In the genomic region with DNA sequence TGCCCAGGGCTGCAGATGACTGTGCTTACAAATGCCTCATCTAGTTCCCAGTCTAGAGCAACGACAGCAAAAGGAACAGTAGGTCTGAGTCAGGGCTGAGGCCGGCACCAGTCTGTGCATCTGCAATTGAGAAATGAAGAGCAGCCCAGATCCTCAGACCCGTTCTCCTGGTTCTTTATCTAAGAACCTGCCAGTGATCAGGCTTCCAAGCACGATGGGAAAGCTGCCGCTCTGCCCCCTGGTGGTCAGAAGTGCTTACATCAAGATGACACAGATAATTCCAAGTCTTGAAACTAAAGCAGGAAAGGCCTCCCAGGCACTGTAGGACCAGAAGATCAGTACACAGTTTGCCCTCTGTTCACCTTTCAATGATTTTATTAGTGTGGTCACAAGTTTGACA, we compare ENCODE assay signal across 8 mouse cellular contexts. TPM values are rescaled to one million over a fixed set of nuclear protein-coding genes. Genes with fewer than 3 reads are reported as not detected.
DNase-seq lines count a peak whose midpoint lies in the region; ATAC-seq lines count a peak whose summit lies in the region.

No protein-coding gene starts in this region.

- 15% methylated on average over 5 of the region's 5 CpGs for WGBS in intestine, embryonic 16.5 days
- WGBS in midbrain, embryonic 16.5 days: 19% methylated on average over 5 of the region's 5 CpGs

- H3K36me3 ChIP-seq in intestine, embryonic 16.5 days (ENCODE audit: control insufficient read depth, insufficient read depth, low read length): peaks cover 9% of the 10 kb centered on the region; the same call in 1 of the 2 replicates
- peaks cover 26% of the 10 kb centered on the region for H3K36me3 ChIP-seq in midbrain, embryonic 16.5 days (ENCODE audit: control insufficient read depth, insufficient read depth, low read length)

- H3K4me3 ChIP-seq in intestine, embryonic 16.5 days (ENCODE audit: low read length): no peak overlapping the region
- no peak overlapping the region for H3K4me3 ChIP-seq in midbrain, embryonic 16.5 days (ENCODE audit: low read depth, low read length)

- H3K27me3 ChIP-seq in intestine, embryonic 16.5 days (replicated peaks; ENCODE audit: control insufficient read depth, insufficient read depth, low read length): no peaks in the 10 kb centered on the region
- no peaks in the 10 kb centered on the region for H3K27me3 ChIP-seq in midbrain, embryonic 16.5 days (ENCODE audit: control insufficient read depth, insufficient read depth, low read depth, low read length)

- intact Hi-C loops in left cerebral cortex, postnatal 25 days (cut with DNase I): loop anchor here (1.0 to 5.0 kb wide), 2 partner anchors 93 to 386 kb away; no protein-coding TSS in a partner anchor

- no peaks in the 10 kb centered on the region for H3K4me1 ChIP-seq in intestine, embryonic 16.5 days (ENCODE audit: control insufficient read depth, insufficient read depth, low read length)
- H3K4me1 ChIP-seq in midbrain, embryonic 16.5 days (ENCODE audit: control insufficient read depth, insufficient read depth, low read length): no peaks in the 10 kb centered on the region

- no peak overlapping the region for H3K9ac ChIP-seq in intestine, embryonic 16.5 days (ENCODE audit: low read depth, low read length)
- H3K9ac ChIP-seq in midbrain, embryonic 16.5 days (ENCODE audit: low read depth, low read length): no peak overlapping the region

- no peak overlapping the region for H3K27ac ChIP-seq in intestine, embryonic 16.5 days (ENCODE audit: low read length)
- no peak overlapping the region for H3K27ac ChIP-seq in midbrain, embryonic 16.5 days (ENCODE audit: low read length)

- peak; percentile 55 to 68 for DNase-seq in lung, adult 18-20 months
- DNase-seq in lung, postnatal 25 days (ENCODE audit: low spot score): no peak
- peak; percentile 87 to 90 for DNase-seq in cerebellum, postnatal 36 days
- peak; percentile 79 for DNase-seq in gastrocnemius, adult 18-20 months (ENCODE audit: low spot score)
- DNase-seq in left cerebral cortex, postnatal 25 days (ENCODE audit: low spot score in 2 of 2): peak; percentile 87 to 91
- peak; percentile 8 to 34 for DNase-seq in spleen, postnatal 36 days (ENCODE audit: low spot score in 2 of 2)

- H3K9me3 ChIP-seq in intestine, embryonic 16.5 days (ENCODE audit: control insufficient read depth, low read length): no peaks in the 10 kb centered on the region
- no peaks in the 10 kb centered on the region for H3K9me3 ChIP-seq in midbrain, embryonic 16.5 days (replicated peaks; ENCODE audit: control insufficient read depth, low read length, poor library complexity, severe bottlenecking)

- peak; percentile 48; the same call in 1 of the 2 replicates for ATAC-seq in intestine, embryonic 16.5 days
- ATAC-seq in midbrain, embryonic 16.5 days: peak; percentile 50; the same call in 1 of the 2 replicates

- H3K4me2 ChIP-seq in intestine, embryonic 16.5 days (ENCODE audit: low read depth, low read length): no peak overlapping the region
- H3K4me2 ChIP-seq in midbrain, embryonic 16.5 days (ENCODE audit: low read length): no peak overlapping the region

RNA-seq across cellular contexts. Expression of gene Gde1, which starts 17.4 kb away (rescaled TPM):
- 10 to 100 TPM; 45.4 to 45.7 TPM for total RNA-seq in gastrocnemius, adult 18-20 months (2021)
- 130 and 134 TPM in 2 replicates for polyA plus RNA-seq in intestine, embryonic 16.5 days (2015; fragmentation: Nextera tagmentation; extraction: Ambion mirVana)
- 100 to 1,000 TPM; 288 TPM for total RNA-seq in left cerebral cortex, postnatal 25 days (2021)
- polyA plus RNA-seq in midbrain, embryonic 16.5 days (2015; fragmentation: Nextera tagmentation; extraction: Ambion mirVana): 192 and 206 TPM in 2 replicates

RNA-seq across cellular contexts. Expression of gene Ccp110, which starts 24.2 kb away (rescaled TPM):
- 1 to 10 TPM; 2.0 to 3.2 TPM for total RNA-seq in gastrocnemius, adult 18-20 months (2021)
- polyA plus RNA-seq in intestine, embryonic 16.5 days (2015; fragmentation: Nextera tagmentation; extraction: Ambion mirVana): 9.1 and 9.9 TPM in 2 replicates
- total RNA-seq in left cerebral cortex, postnatal 25 days (2021): 10 to 100 TPM; 44.5 to 47.7 TPM
- 33.1 and 40.4 TPM in 2 replicates for polyA plus RNA-seq in midbrain, embryonic 16.5 days (2015; fragmentation: Nextera tagmentation; extraction: Ambion mirVana)

RNA-seq across cellular contexts. Expression of gene Vps35l, which starts 51.8 kb away (rescaled TPM):
- total RNA-seq in gastrocnemius, adult 18-20 months (2021): 10 to 100 TPM; 20.4 to 20.5 TPM
- 85.8 and 95.4 TPM in 2 replicates for polyA plus RNA-seq in intestine, embryonic 16.5 days (2015; fragmentation: Nextera tagmentation; extraction: Ambion mirVana)
- total RNA-seq in left cerebral cortex, postnatal 25 days (2021): 10 to 100 TPM; 51.2 to 58.2 TPM
- polyA plus RNA-seq in midbrain, embryonic 16.5 days (2015; fragmentation: Nextera tagmentation; extraction: Ambion mirVana): 102 and 113 TPM in 2 replicates

Comparison
In these comparisons a context has a peak if more than half of its experiments do, and no peak if none do; other contexts are left out.
1. RNA of gene Gde1, which starts 17.4 kb away (total RNA-seq): 288 TPM in left cerebral cortex, postnatal 25 days; 45.4 to 45.7 TPM in gastrocnemius, adult 18-20 months; every median in the first group is over 4 times any median in the second.
2. RNA of gene Ccp110, which starts 24.2 kb away (total RNA-seq): 44.5 to 47.7 TPM in left cerebral cortex, postnatal 25 days; 2.0 to 3.2 TPM in gastrocnemius, adult 18-20 months; every median in the first group is over 10 times any median in the second.